Mouse (Mus musculus) CH12.LX (cell line): Measurements from ENCODE around the gene Kpna2. TPM values are rescaled to one million over a fixed set of nuclear protein-coding genes. Genes with fewer than 3 reads are reported as not detected.

Source experiments
- DNase-seq: peaks from one replicate; pipeline ENCODE4 v3.0.0-alpha.2; 2013; ENCODE audit errors: extremely low read depth
- H3K27ac ChIP-seq: 2 replicates; pipeline ENCODE4 v1.5.1; 2012; ENCODE audit warnings: low read depth, mild to moderate bottlenecking, control low read depth, moderate library complexity; ENCODE audit not compliant: insufficient read depth
- H3K27me3 ChIP-seq: replicated peaks from 2 replicates; pipeline ENCODE3; 2012; ENCODE audit warnings: inconsistent platforms
- H3K36me3 ChIP-seq, 2 experiments: replicated peaks in 1 of 2; 2 replicates each; pipeline versions ENCODE3 to v1.6.1; 2012; ENCODE audit warnings: inconsistent platforms in 1 of 2, low read length in 1 of 2, mild to moderate bottlenecking in 1 of 2, mixed read lengths in 1 of 2, moderate library complexity in 1 of 2; ENCODE audit not compliant: control insufficient read depth in 1 of 2, insufficient read depth in 1 of 2
- H3K4me1 ChIP-seq, 2 experiments: 2 replicates each; pipeline ENCODE4 v1.6.1; 2012; ENCODE audit warnings: inconsistent platforms in 1 of 2, moderate library complexity in 1 of 2; ENCODE audit not compliant: insufficient read depth in 2 of 2, control insufficient read depth in 1 of 2
- H3K4me2 ChIP-seq: 2 replicates; pipeline ENCODE4 v1.6.1; 2012; ENCODE audit warnings: low read depth, mild to moderate bottlenecking, control low read depth; ENCODE audit not compliant: poor library complexity, insufficient read depth, severe bottlenecking
- H3K4me3 ChIP-seq, 3 experiments: fragments of 150-350 bp in 1 of 3; sonication (generic) in 1 of 3; replicated peaks in 1 of 3; 2 replicates each; pipeline versions ENCODE3 to v1.5.1; 2011 to 2012; ENCODE audit warnings: low read depth in 2 of 3, low read length in 2 of 3, mild to moderate bottlenecking in 2 of 3, moderate library complexity in 2 of 3, control low read depth in 1 of 3, improper control_type of control experiment in 1 of 3, inconsistent platforms in 1 of 3, mixed read lengths in 1 of 3; ENCODE audit not compliant: poor library complexity in 1 of 3
- H3K79me2 ChIP-seq: replicated peaks from 2 replicates; pipeline ENCODE4 v1.6.1; 2012; ENCODE audit warnings: mild to moderate bottlenecking, moderate library complexity; ENCODE audit not compliant: control insufficient read depth, poor library complexity, insufficient read depth, severe bottlenecking; ENCODE audit errors: extremely low read depth
- H3K9ac ChIP-seq: 2 replicates; pipeline ENCODE4 v1.6.1; 2012; ENCODE audit warnings: low read depth, mild to moderate bottlenecking, control low read depth, moderate library complexity; ENCODE audit not compliant: insufficient read depth
- H3K9me3 ChIP-seq: replicated peaks from 2 replicates; pipeline ENCODE3; 2012; ENCODE audit warnings: low read length, inconsistent platforms, mixed read lengths
- CHD1 ChIP-seq: IDR thresholded peaks from 2 replicates; pipeline ENCODE4 v1.6.1; 2012; ENCODE audit warnings: low read depth, low read length, improper control_type of control experiment, inconsistent platforms
- CHD2 ChIP-seq: IDR thresholded peaks from 2 replicates; pipeline ENCODE4 v1.6.1; 2011; ENCODE audit warnings: low read length, improper control_type of control experiment
- CTCF ChIP-seq, 2 experiments: IDR thresholded peaks in 1 of 2; conservative IDR thresholded peaks in 1 of 2; 2 replicates each; pipeline ENCODE4 v1.5.1; 2011 to 2012; ENCODE audit warnings: low read depth in 2 of 2, low read length in 2 of 2, improper control_type of control experiment in 1 of 2, inconsistent platforms in 1 of 2, mild to moderate bottlenecking in 1 of 2, moderate library complexity in 1 of 2
- ELF1 ChIP-seq: IDR thresholded peaks from 2 replicates; pipeline ENCODE4 v1.6.1; 2014; ENCODE audit warnings: low read depth, mild to moderate bottlenecking, inconsistent platforms, low read length, improper control_type of control experiment
- GABPA ChIP-seq: IDR thresholded peaks from 2 replicates; pipeline ENCODE4 v1.6.1; 2012; ENCODE audit warnings: low read depth, low read length, improper control_type of control experiment, inconsistent platforms; ENCODE audit not compliant: insufficient replicate concordance
- IRF4 ChIP-seq: IDR thresholded peaks from 2 replicates; pipeline ENCODE4 v1.6.1; 2014; ENCODE audit warnings: low read depth, mild to moderate bottlenecking, inconsistent platforms, low read length, improper control_type of control experiment
- JUN ChIP-seq: IDR thresholded peaks from 2 replicates; pipeline ENCODE4 v1.6.1; 2011; ENCODE audit warnings: low read depth, mild to moderate bottlenecking, low read length, improper control_type of control experiment, moderate library complexity; ENCODE audit not compliant: insufficient read depth
- JUND ChIP-seq: conservative IDR thresholded peaks from 2 replicates; pipeline ENCODE4 v1.6.1; 2011; ENCODE audit warnings: low read depth, low read length, improper control_type of control experiment
- MAFK ChIP-seq: IDR thresholded peaks from 2 replicates; pipeline ENCODE4 v1.6.1; 2011; ENCODE audit warnings: low read length, improper control_type of control experiment; ENCODE audit not compliant: insufficient replicate concordance
- MAX ChIP-seq: IDR thresholded peaks from 2 replicates; pipeline ENCODE4 v1.6.1; 2011; ENCODE audit warnings: low read length, improper control_type of control experiment
- MXI1 ChIP-seq: IDR thresholded peaks from 2 replicates; pipeline ENCODE4 v1.6.1; 2011; ENCODE audit warnings: mild to moderate bottlenecking, low read depth, low read length, improper control_type of control experiment
- NRF1 ChIP-seq: IDR thresholded peaks from 2 replicates; pipeline ENCODE4 v1.6.1; 2014; ENCODE audit warnings: low read depth, mild to moderate bottlenecking, inconsistent platforms, low read length, improper control_type of control experiment, moderate library complexity
- PAX5 ChIP-seq: IDR thresholded peaks from 2 replicates; pipeline ENCODE4 v1.6.1; 2012; ENCODE audit warnings: low read length, inconsistent platforms, mixed read lengths
- POLR2A ChIP-seq: IDR thresholded peaks from 2 replicates; pipeline ENCODE4 v1.6.1; 2011; ENCODE audit warnings: low read depth, mild to moderate bottlenecking, improper control_type of control experiment, low read length
- TBP ChIP-seq: conservative IDR thresholded peaks from 2 replicates; pipeline ENCODE4 v1.6.1; 2011; ENCODE audit warnings: low read depth, low read length, improper control_type of control experiment
- USF2 ChIP-seq: conservative IDR thresholded peaks from 2 replicates; pipeline ENCODE4 v1.6.1; 2011; ENCODE audit warnings: low read depth, low read length, improper control_type of control experiment
- ZKSCAN1 ChIP-seq: IDR thresholded peaks from 2 replicates; pipeline ENCODE4 v1.6.1; 2012; ENCODE audit warnings: low read depth, inconsistent platforms, low read length, improper control_type of control experiment, borderline replicate concordance
- ZNF384 ChIP-seq: IDR thresholded peaks from 2 replicates; pipeline ENCODE4 v1.6.1; 2012; ENCODE audit warnings: low read depth, low read length, improper control_type of control experiment, inconsistent platforms
- dilution Hi-C: fragments of 300-500 bp; cut with MboI; formaldehyde crosslinking; loops from 2 replicates; pipeline ENCODE4 v1.14.3; 2020; ENCODE audit warnings: low sequenced_read_pairs; ENCODE audit not compliant: extremely low pct_unique_long_range_greater_than_20kb, extremely low pct_ligation_motif_present
- in situ Hi-C: fragments of 300-500 bp; cut with MboI; formaldehyde crosslinking; loops from 3 replicates; pipeline ENCODE4 v1.14.3; 2019; ENCODE audit warnings: low sequenced_read_pairs, low pct_ligation_motif_present, low pct_unique_long_range_greater_than_20kb, mixed read lengths
- polyA plus RNA-seq: library from polyadenylated mRNA; unstranded; fragments of >175 nt; gene quantifications from 2 replicates; pipeline ENCODE4 v1.2.1, GENCODE M21; 2012; ENCODE audit warnings: low read depth; ENCODE audit not compliant: insufficient read length
- total RNA-seq, 2 experiments: library from RNA; depleted of rRNA; stranded (reverse); fragments of 300-350 nt in 1 of 2; fragments of >200 nt in 1 of 2; gene quantifications; 2 replicates each; pipeline ENCODE4 v1.2.3; 2012 to 2014

Kpna2 gene
- total and polyA plus RNA-seq, 3 experiments: 327 to 759 (median 582) TPM

- H3K4me1 ChIP-seq: peaks cover 4 to 26% of the 10 kb centered on the region in 2 experiments; a peak in 3 of 4 replicates
- dilution Hi-C loops: no loop called here
- H3K4me3 ChIP-seq: no peak overlapping the region
- H3K36me3 ChIP-seq: peaks cover 0 to 17% of the 10 kb centered on the region in 2 experiments
- no peak overlapping the region for H3K27ac ChIP-seq
- in situ Hi-C loops: no loop called here
- H3K9ac ChIP-seq: no peak overlapping the region
- no peak for DNase-seq
- H3K4me2 ChIP-seq: no peak overlapping the region
- no peaks in the 10 kb centered on the region for H3K9me3 ChIP-seq
- peaks cover 21% of the 10 kb centered on the region for H3K27me3 ChIP-seq
- no peaks in the 10 kb centered on the region for H3K79me2 ChIP-seq
- no peak for TF ChIP-seq NRF1
- TF ChIP-seq POLR2A: 0 out of 2 replicates have a peak, but pooled peaks have one; percentile 19
These were observed 30.2 kb upstream of the Kpna2 start for GRCm38 (mm10) chr11:107029536-107029935.

GRCm38 (mm10) chr11:107028754-107029153 is 29.4 kb upstream of the Kpna2 start:
- H3K36me3 ChIP-seq: peaks cover 0 to 12% of the 10 kb centered on the region in 2 experiments
- H3K4me1 ChIP-seq: peaks cover 4 to 26% of the 10 kb centered on the region in 2 experiments; a peak in 3 of 4 replicates
- H3K9ac ChIP-seq: peak overlapping the region; percentile 67
- dilution Hi-C loops (no loop called here), in situ Hi-C loops (no loop called here)
- H3K9me3 ChIP-seq: no peaks in the 10 kb centered on the region
- peak overlapping the region; percentile 67 for H3K4me2 ChIP-seq
- peak overlapping the region in 1 of 3 experiments; percentile 72 for H3K4me3 ChIP-seq
- no peaks in the 10 kb centered on the region for H3K79me2 ChIP-seq
- peak; percentile 5 for DNase-seq
- H3K27ac ChIP-seq: no peak overlapping the region
- H3K27me3 ChIP-seq: peaks cover 25% of the 10 kb centered on the region
- TF ChIP-seq USF2 (no peak), ZNF384 (no peak), POLR2A (no peak), MAFK (no peak), PAX5 (no peak), ZKSCAN1 (no peak), IRF4 (no peak), JUN (no peak), MAX (no peak), CHD1 (no peak), TBP (no peak), MXI1 (no peak), CHD2 (no peak), JUND (no peak), ELF1 (no peak), CTCF (conservative IDR thresholded peaks at IDR 0.05 in 1 of 2, IDR thresholded peaks at IDR 0.05 in 1 of 2; ENCODE audit: low read depth in 2 of 2, low read length in 2 of 2) (no peak), GABPA (no peak)
